Mouse (Mus musculus) liver, embryonic 16.5 days (tissue): ENCODE measurements around the gene Ppef1. TPM values are rescaled to one million over a fixed set of nuclear protein-coding genes. Genes with fewer than 3 reads are reported as not detected.

Source experiments
- ATAC-seq: fragments of 200-750 bp; cut with Nextera tagmentation; 2 replicates; pipeline ENCODE4 v1.8.0; 2017; ENCODE audit warnings: low read depth, mild to moderate bottlenecking, moderate number of reproducible peaks, moderate library complexity
- H3K27ac ChIP-seq: fragments of 300-500 bp; sonication (generic); 2 replicates; pipeline ENCODE4 v1.5.1; 2014; ENCODE audit warnings: mild to moderate bottlenecking, low read length
- H3K27me3 ChIP-seq: fragments of 300-500 bp; sonication (generic); 2 replicates; pipeline ENCODE4 v1.6.1; 2014; ENCODE audit warnings: low read depth, low read length, mixed read lengths; ENCODE audit not compliant: control insufficient read depth, insufficient read depth
- H3K36me3 ChIP-seq: fragments of 300-500 bp; sonication (generic); 2 replicates; pipeline ENCODE4 v1.6.1; 2014; ENCODE audit warnings: mild to moderate bottlenecking; ENCODE audit not compliant: control insufficient read depth, insufficient read depth
- H3K4me1 ChIP-seq: fragments of 300-500 bp; sonication (generic); 2 replicates; pipeline ENCODE4 v1.6.1; 2014; ENCODE audit warnings: low read depth, low read length, mixed read lengths; ENCODE audit not compliant: control insufficient read depth
- H3K4me2 ChIP-seq: fragments of 300-500 bp; sonication (generic); 2 replicates; pipeline ENCODE4 v1.6.1; 2014; ENCODE audit warnings: low read depth, low read length, mixed read lengths
- H3K4me3 ChIP-seq: fragments of 300-500 bp; sonication (generic); 2 replicates; pipeline ENCODE4 v1.5.1; 2014; ENCODE audit warnings: low read depth, mild to moderate bottlenecking, low read length
- H3K9ac ChIP-seq: fragments of 300-500 bp; sonication (generic); 2 replicates; pipeline ENCODE4 v1.6.1; 2014; ENCODE audit warnings: low read depth, low read length
- H3K9me3 ChIP-seq: fragments of 300-500 bp; sonication (generic); replicated peaks from 2 replicates; pipeline ENCODE4 v1.6.1; 2016; ENCODE audit warnings: low read length; ENCODE audit not compliant: control insufficient read depth
- WGBS: fragments of 180-500 bp; shearing (Covaris S2); extraction: QIAGEN DNeasy Blood & Tissue Kit; methylation state at CpG from one replicate; pipeline ENCODE4 v1.1.7; 2014; ENCODE audit not compliant: insufficient replicate concordance; 5-methylcytosine and 5-hydroxymethylcytosine counted together
- polyA plus RNA-seq: library from polyadenylated mRNA; unstranded; fragments of >200 nt; fragmentation: Nextera tagmentation; extraction: Ambion mirVana; gene quantifications from 2 replicates; pipeline ENCODE4 v1.2.1, GENCODE M21; 2015

Ppef1 gene
- polyA plus RNA-seq, 1 experiment from 2014 or later = not detected

GRCm38 (mm10) chrX:160603316-160603715 lies 132.2 kb downstream of the Ppef1 start:
- no peak overlapping the region for H3K4me2 ChIP-seq
- ATAC-seq = no peak
- WGBS = 64% methylated on average over 2 of the region's 2 CpGs

GRCm38 (mm10) chrX:160602770-160603169 lies 132.8 kb downstream of the Ppef1 start:
- no peak for ATAC-seq
- no peaks in the 10 kb centered on the region for H3K4me1 ChIP-seq
- H3K9me3 ChIP-seq = no peaks in the 10 kb centered on the region
- H3K9ac ChIP-seq = no peak overlapping the region
- no peak overlapping the region for H3K27ac ChIP-seq
- H3K4me2 ChIP-seq = no peak overlapping the region
- H3K27me3 ChIP-seq = peaks cover 3% of the 10 kb centered on the region; the same call in 1 of the 2 replicates
- H3K36me3 ChIP-seq = no peaks in the 10 kb centered on the region
- no peak overlapping the region for H3K4me3 ChIP-seq
- 61% methylated on average over 1 of the region's 1 CpGs for WGBS

More at GRCm38 (mm10) chrX:160603316-160603715, 132.2 kb downstream of the Ppef1 start:
- Histone ChIP-seq H3K4me3 (no peak overlapping the region), H3K4me1 (no peaks in the 10 kb centered on the region), H3K9me3 (no peaks in the 10 kb centered on the region), H3K9ac (no peak overlapping the region), H3K27ac (no peak overlapping the region), H3K36me3 (no peaks in the 10 kb centered on the region), H3K27me3 (peaks cover 3% of the 10 kb centered on the region; the same call in 1 of the 2 replicates)

GRCm38 (mm10) chrX:160601053-160601452 lies 134.5 kb downstream of the Ppef1 start:
- no peaks in the 10 kb centered on the region for H3K36me3 ChIP-seq
- peaks cover 3% of the 10 kb centered on the region; the same call in 1 of the 2 replicates for H3K27me3 ChIP-seq
- 41% methylated on average over 3 of the region's 3 CpGs for WGBS
- ATAC-seq = no peak
- H3K4me1 ChIP-seq = no peaks in the 10 kb centered on the region
- no peaks in the 10 kb centered on the region for H3K9me3 ChIP-seq
- H3K27ac ChIP-seq = no peak overlapping the region
- H3K9ac ChIP-seq = no peak overlapping the region
- H3K4me2 ChIP-seq = no peak overlapping the region
- H3K4me3 ChIP-seq = no peak overlapping the region

- ATAC-seq = no peak
- WGBS = 55% methylated on average over 3 of the region's 3 CpGs
- H3K9ac ChIP-seq = no peak overlapping the region
- no peaks in the 10 kb centered on the region for H3K9me3 ChIP-seq
- H3K27me3 ChIP-seq = peaks cover 2% of the 10 kb centered on the region; the same call in 1 of the 2 replicates
- H3K27ac ChIP-seq = no peak overlapping the region
- H3K4me2 ChIP-seq = no peak overlapping the region
- no peak overlapping the region for H3K4me3 ChIP-seq
- no peaks in the 10 kb centered on the region for H3K36me3 ChIP-seq
- no peaks in the 10 kb centered on the region for H3K4me1 ChIP-seq
Measured at GRCm38 (mm10) chrX:160598562-160599458, 136.8 kb downstream of the Ppef1 start.

GRCm38 (mm10) chrX:160598055-160598454 lies 137.5 kb downstream of the Ppef1 start:
- Histone ChIP-seq H3K27ac (no peak overlapping the region), H3K9ac (no peak overlapping the region), H3K9me3 (no peaks in the 10 kb centered on the region), H3K4me3 (no peak overlapping the region), H3K27me3 (no peaks in the 10 kb centered on the region), H3K4me2 (no peak overlapping the region), H3K4me1 (no peaks in the 10 kb centered on the region), H3K36me3 (no peaks in the 10 kb centered on the region)
- ATAC-seq = no peak
- 68% methylated on average over 2 of the region's 2 CpGs for WGBS

GRCm38 (mm10) chrX:160592933-160593332 lies 142.6 kb downstream of the Ppef1 start:
- 81% methylated on average over 6 of the region's 6 CpGs for WGBS
- no peak overlapping the region for H3K27ac ChIP-seq
- no peak overlapping the region for H3K9ac ChIP-seq
- no peak overlapping the region for H3K4me3 ChIP-seq
- H3K4me2 ChIP-seq = no peak overlapping the region
- H3K36me3 ChIP-seq = no peaks in the 10 kb centered on the region
- no peak for ATAC-seq
- no peaks in the 10 kb centered on the region for H3K9me3 ChIP-seq
- H3K27me3 ChIP-seq = no peaks in the 10 kb centered on the region; the same call in 1 of the 2 replicates
- H3K4me1 ChIP-seq = no peaks in the 10 kb centered on the region

GRCm38 (mm10) chrX:160590147-160590546 lies 145.4 kb downstream of the Ppef1 start:
- ATAC-seq = no peak
- no peak overlapping the region for H3K27ac ChIP-seq
- no peaks in the 10 kb centered on the region for H3K4me1 ChIP-seq
- no peaks in the 10 kb centered on the region for H3K36me3 ChIP-seq
- no peak overlapping the region for H3K9ac ChIP-seq
- H3K4me2 ChIP-seq = no peak overlapping the region
- H3K4me3 ChIP-seq = no peak overlapping the region
- WGBS = 71% methylated on average over 7 of the region's 7 CpGs
- H3K9me3 ChIP-seq = no peaks in the 10 kb centered on the region
- H3K27me3 ChIP-seq = no peaks in the 10 kb centered on the region; the same call in 1 of the 2 replicates

- Histone ChIP-seq H3K9me3 (no peaks in the 10 kb centered on the region), H3K4me3 (no peak overlapping the region), H3K4me2 (no peak overlapping the region), H3K36me3 (no peaks in the 10 kb centered on the region), H3K27me3 (no peaks in the 10 kb centered on the region; the same call in 1 of the 2 replicates), H3K4me1 (no peaks in the 10 kb centered on the region), H3K27ac (no peak overlapping the region), H3K9ac (no peak overlapping the region)
- 78% methylated on average over 4 of the region's 4 CpGs for WGBS
- no peak for ATAC-seq
Measured at GRCm38 (mm10) chrX:160588523-160588922, 147.0 kb downstream of the Ppef1 start.

GRCm38 (mm10) chrX:160585110-160585509 lies 150.5 kb downstream of the Ppef1 start:
- no peaks in the 10 kb centered on the region for H3K9me3 ChIP-seq
- H3K4me3 ChIP-seq = no peak overlapping the region
- H3K4me1 ChIP-seq = no peaks in the 10 kb centered on the region
- H3K4me2 ChIP-seq = no peak overlapping the region
- no peaks in the 10 kb centered on the region for H3K27me3 ChIP-seq
- no peaks in the 10 kb centered on the region for H3K36me3 ChIP-seq
- no peak overlapping the region for H3K9ac ChIP-seq
- WGBS = 39% methylated on average over 1 of the region's 1 CpGs
- H3K27ac ChIP-seq = no peak overlapping the region
- ATAC-seq = no peak
